Mouse (Mus musculus) C3H10T1/2 (cell line): ENCODE results near the gene Gm4985. TPM values are rescaled to one million over a fixed set of nuclear protein-coding genes. Genes with fewer than 3 reads are reported as not detected.

Experiments
- polyA plus RNA-seq, 2 experiments: library from polyadenylated mRNA; unstranded; fragments of >200 nt; fragmentation: generic; extraction: Trizol; gene quantifications; one replicate each; pipeline ENCODE4 v1.2.1; 2012; ENCODE audit warnings: missing spikeins in 2 of 2

Gene Gm4985
- not detected for polyA plus RNA-seq

GRCm38 (mm10) chrX:23958834-23959233, at the start of gene Gm4985:
Gene Gm4985, minus strand, starts transcription at chrX:23958934.

Other genes starting within 250 kb of the Gm4985 start
- gene Gm4907, start 76.4 kb downstream of the Gm4985 start, polyA plus RNA-seq: not detected